Mouse (Mus musculus) retina, embryonic 14.5 days (tissue): ENCODE results near the gene Slc44a3.

Experiments
- DNase-seq: peaks from one replicate; pipeline ENCODE4 v3.0.0-alpha.2; 2015; ENCODE audit warnings: low spot score

The Slc44a3 gene

DNA sequence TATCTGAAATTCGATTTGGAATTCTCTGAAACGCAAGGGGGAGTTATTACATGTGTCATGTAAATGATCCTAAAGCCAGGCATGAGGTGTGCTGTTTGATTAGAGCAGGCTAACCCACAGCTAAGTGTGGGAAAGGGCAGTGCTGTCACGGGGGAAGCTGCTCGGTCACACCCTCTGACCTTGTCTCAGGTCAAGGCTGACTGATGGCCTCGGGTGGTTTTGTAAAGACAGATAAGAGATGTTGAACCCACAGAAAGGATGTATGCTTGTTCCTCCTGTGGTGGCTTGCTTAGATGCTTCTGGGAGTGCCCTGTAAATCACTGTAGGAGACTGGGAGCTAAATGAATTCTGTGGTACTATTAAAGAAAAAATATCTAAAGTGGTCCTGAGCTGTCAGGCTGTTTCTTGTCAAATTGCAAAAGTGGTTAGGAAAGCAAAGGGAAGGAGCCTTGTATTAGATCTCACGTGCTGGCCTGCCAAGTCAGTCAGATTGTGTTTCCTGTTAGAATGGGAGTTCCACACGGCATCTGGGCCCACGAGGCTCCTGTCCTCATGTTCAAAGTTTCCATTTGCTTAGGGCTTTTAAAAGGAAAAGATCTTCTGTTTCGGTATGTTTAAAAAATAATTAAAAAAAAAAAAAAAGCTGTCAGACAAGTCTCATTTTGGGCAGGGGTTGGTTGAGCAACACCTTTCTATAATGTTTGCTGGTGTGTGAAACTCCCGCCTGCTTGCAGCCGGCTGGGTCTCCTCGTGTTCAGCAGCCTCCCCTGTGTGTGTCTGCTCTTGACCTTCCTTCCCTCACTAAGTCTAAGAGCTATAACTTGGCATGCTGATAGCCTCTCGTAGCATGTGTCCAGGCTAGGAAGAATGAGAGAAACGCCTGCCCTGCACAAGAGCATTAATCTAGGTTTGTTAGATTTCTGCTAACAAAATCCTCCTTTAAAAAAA, 73.4 kb downstream of the Slc44a3 start:
- DNase-seq, result no peak

GRCm38 (mm10) chr3:121451404-121451803, 80.8 kb downstream of the Slc44a3 start:
- no peak for DNase-seq

- no peak for DNase-seq
These were observed 82.7 kb downstream of the Slc44a3 start for GRCm38 (mm10) chr3:121449527-121449926.

GRCm38 (mm10) chr3:121448606-121449005, 83.6 kb downstream of the Slc44a3 start:
- peak; percentile 61 for DNase-seq

DNA sequence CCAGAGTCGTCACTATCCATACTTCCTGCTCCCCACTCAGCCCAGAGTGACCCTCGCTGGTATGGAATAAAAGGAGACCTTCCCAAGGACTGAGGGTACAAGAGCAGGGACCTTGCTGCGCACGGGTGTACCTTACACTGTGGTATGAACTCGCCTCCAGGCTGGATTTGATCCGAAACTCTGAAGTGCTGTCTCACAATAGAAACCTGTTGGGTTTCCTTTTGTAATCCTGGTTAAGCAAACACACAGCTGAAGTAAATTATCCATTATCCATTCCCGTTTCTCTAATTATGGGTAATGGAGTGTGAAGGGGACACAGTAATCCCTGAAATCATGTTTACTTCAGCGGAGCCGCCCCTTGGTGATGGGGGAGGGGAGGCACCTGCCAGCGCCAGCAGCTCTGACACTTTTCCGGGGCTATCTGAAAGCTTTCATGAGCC, 84.2 kb downstream of the Slc44a3 start:
- peak; percentile 75 for DNase-seq

DNA sequence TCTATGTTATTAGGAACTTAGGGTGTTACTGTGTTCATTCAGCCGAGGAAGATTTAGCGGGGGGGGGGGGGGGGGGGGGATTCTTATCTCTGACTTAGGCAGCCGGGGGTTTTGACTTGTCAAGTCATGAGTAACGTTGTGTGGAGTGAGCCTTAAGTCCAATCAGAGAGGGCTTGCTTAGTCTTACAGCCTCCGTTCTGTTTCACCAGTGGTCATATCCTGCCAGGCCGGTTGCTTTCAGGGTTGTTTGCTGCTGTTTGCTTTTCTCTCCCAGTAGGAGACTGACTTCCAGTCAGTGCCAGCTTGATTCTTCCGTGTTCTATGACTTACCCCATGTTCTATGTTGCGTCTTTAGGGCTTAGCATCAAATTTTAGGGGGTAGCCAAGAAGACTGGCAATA, 85.8 kb downstream of the Slc44a3 start:
- DNase-seq, result no peak

- no peak for DNase-seq
These were observed 87.8 kb downstream of the Slc44a3 start for GRCm38 (mm10) chr3:121444414-121444813.

DNA sequence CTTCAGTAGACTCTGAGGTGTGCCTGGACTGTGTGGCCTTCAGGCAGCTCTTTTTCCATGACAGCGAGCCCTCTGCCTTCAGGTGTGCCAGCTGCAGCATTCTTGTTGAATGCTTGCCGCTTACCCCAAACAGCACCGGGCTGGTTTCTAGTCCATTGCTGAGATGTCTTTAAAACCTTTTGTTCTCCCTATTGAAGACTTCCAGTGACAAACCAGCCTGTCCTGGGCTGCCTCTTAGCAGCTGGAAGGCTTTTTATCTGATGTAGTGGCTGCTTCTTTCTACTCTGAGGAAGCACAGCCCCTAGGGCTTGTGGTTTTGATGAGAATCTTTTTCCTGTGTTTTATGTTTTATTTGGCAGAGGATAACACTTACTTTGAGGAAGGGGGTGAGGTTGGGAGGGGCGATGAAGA, 88.3 kb downstream of the Slc44a3 start:
- no peak for DNase-seq

DNA sequence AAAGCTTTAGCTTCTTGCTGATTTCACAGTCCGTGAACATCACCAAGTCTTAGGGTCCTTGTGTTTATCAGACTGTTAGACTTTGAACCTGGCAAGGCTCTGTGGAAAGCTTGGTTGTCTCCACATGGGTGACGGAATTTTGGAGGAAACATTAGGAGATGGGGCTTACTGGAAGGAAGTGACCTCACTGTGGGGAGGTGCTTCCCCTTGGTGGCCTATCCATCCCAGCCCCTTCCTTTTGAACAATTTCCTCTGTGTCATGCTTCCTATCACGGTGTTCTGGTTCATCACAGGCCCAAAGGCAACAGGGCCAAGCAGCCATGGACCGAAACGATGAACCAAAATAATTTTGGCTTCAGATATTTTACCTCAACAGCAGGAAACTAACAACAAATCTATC, 89.9 kb downstream of the Slc44a3 start:
- no peak for DNase-seq

DNA sequence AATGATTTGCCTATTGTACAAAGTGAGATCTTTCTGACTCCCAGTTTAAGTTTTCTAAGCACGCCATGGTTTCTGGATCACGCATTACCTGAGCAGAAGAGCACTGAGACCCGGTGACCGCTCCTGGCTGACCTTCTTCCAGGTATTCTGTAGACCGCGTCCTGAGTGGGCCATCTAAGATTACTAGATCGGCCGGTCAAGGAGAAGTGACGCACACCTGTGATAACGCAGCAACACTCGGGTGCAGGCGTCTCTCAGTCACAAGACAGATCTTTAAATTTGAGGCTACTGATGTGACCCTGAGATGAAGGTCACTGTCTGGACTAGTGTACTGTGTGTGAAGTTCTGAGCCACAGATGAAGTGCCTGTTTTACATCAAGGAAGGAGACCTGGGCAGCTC, 90.7 kb downstream of the Slc44a3 start:
- no peak for DNase-seq

GRCm38 (mm10) chr3:121439623-121440161, 92.5 kb downstream of the Slc44a3 start:
- DNase-seq, result no peak

DNA sequence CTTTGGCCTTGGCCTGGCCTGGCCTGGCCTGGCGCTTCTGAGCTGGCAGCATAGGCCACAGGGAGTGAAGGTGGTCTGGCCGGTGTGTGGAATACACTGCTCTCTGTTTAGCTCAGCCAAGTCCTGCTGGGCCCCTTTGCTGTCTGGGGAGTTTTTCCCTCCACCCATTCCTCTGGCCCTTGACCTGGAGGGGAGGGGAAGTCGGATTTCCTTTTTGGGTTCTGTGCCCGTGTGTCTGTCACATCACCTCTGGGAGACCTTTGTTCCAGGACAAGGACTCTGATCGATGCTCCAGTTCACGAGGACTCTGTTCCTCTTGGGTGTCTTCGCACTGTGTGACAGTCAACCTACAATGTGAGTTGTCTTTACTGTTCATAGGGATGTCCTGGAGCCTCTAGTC, 94.2 kb downstream of the Slc44a3 start:
- DNase-seq, result no peak

- no peak for DNase-seq
These were observed 95.1 kb downstream of the Slc44a3 start for GRCm38 (mm10) chr3:121437070-121437469.

GRCm38 (mm10) chr3:121435296-121435695, 96.9 kb downstream of the Slc44a3 start:
- DNase-seq, result no peak

DNA sequence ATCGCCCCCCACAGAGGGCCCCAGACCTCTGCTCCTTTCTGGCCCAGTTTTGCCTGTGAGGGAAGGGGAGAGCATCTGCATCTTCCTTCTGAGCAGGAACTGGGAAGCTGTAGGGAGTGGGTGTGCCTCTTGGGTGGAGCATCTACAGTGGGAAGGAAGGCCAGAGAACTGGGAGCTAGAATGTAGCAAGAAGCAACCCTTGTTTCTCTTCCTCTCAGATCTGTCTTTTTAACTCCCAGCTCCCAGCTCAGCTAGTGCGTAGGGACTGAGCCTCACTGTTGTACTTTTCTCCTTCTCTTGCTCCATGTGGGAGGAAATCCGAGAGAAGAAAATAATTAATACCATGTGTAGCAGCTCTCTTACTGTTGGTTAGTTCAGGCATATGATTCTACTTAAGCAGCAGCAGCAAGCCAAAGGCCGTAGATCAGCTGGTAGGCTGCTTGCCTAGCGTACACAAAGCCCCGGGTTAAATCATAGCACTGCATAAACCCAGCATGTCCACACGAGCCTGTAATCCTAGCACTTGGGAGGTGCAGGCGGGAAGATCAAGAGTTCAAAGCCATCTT, 98.2 kb downstream of the Slc44a3 start:
- DNase-seq, result no peak

DNA sequence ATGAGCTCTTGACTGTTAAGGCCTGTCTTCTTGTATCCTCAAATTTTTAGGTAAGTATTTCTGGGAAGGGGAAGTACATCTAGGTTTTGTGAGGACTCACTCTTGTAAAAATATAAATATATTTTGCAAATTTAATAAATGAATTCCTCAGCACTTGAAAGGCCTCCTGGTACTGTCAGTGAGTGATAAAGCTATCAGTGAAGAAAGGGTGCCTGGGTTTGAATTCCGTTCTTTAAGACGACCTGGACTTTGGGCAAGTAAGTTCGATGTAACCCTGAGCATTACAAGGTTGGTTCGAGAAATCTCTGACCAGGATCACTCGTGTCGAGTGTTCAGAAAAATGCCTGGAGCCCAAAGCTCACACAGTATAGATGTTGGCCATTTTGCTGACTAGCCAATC, 98.8 kb downstream of the Slc44a3 start:
- DNase-seq, result no peak

GRCm38 (mm10) chr3:121430289-121430936, 101.8 kb downstream of the Slc44a3 start:
- no peak for DNase-seq

- DNase-seq, result peak; percentile 51
These were observed 102.7 kb downstream of the Slc44a3 start for GRCm38 (mm10) chr3:121429469-121429868.

GRCm38 (mm10) chr3:121428696-121429259, 103.4 kb downstream of the Slc44a3 start:
- DNase-seq, result no peak

DNA sequence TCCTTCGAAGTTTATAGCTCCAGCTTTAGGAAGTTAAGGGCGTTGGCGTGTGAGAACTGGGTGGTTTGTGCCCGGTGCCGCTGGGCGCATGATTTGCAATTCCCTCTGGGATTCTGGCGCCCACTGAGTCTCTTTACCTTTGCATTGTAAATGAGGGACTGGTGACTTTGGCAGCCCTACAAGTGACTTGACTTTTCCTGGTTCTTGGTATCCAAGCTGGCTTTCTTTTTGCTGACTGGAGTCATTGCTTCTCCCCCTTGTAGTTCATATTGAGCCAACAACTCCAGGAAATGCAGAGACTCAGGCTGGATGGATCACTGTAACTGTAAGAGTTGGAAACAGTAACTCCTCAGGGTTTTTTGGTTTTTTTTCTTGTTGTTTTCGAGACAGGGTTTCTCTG, 104.0 kb downstream of the Slc44a3 start:
- no peak for DNase-seq

DNA sequence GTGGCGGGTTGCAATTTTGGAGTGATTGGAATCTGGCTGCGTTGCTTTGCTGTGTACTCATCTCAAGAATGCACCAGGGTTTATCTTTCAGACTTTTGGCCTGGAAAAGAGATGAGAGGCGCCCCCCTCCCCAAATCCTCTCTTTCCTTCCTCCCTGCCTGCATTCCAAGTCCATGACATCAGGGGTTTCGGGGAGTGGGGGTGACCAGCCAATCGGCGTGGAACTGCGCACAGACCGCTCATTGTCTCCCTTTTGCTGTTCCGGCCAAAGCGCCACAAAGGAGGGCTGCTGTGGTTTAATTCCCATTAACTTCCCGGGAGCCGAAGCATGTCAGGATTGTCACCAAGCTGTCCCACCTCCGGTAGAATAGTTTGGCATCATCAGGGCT, 104.7 kb downstream of the Slc44a3 start:
- DNase-seq, result peak; percentile 88
